Mouse (Mus musculus): Measurements from ENCODE around the gene Btbd16.

GRCm38 (mm10) chr7:130797524-130797923 lies 23.7 kb downstream of the Btbd16 start:
- TF ChIP-seq CTCF (conservative IDR thresholded peaks at IDR 0.05; ENCODE audit: insufficient read depth, insufficient read length, low read depth, low read length) (no peak), POLR2A (IDR thresholded peaks at IDR 0.05; ENCODE audit: low read depth, low read length) (no peak)

Measured in kidney, adult 2 months (tissue).